Mouse (Mus musculus) splenic B cell, adult 2 months (primary cell): ENCODE measurements around the gene Dapk2.
"Not testable (repeated sequence)": the region's sequence is repeated elsewhere in the genome, so short reads cannot be mapped to it uniquely, and the experiment has no call there.

Experiments
- DNase-seq: peaks from one replicate; pipeline ENCODE4 v3.0.0-alpha.2; 2011; ENCODE audit warnings: low read depth, low spot score
- H3K27me3 ChIP-seq: 2 replicates; pipeline ENCODE4 v1.6.1; 2012; ENCODE audit warnings: mild to moderate bottlenecking, low read length, moderate library complexity, mixed read lengths; ENCODE audit not compliant: control insufficient read depth, poor library complexity, insufficient read depth, severe bottlenecking
- H3K36me3 ChIP-seq: 2 replicates; pipeline ENCODE4 v1.6.1; 2012; ENCODE audit warnings: mild to moderate bottlenecking, low read length, moderate library complexity, mixed read lengths; ENCODE audit not compliant: control insufficient read depth, poor library complexity, insufficient read depth, severe bottlenecking

Gene Dapk2

GRCm38 (mm10) chr9:66275267-66275991, 117.4 kb downstream of the Dapk2 start:
- Histone ChIP-seq H3K27me3 (no peaks in the 10 kb centered on the region), H3K36me3 (no peaks in the 10 kb centered on the region)
- DNase-seq, result no peak

- H3K36me3 ChIP-seq, result no peaks in the 10 kb centered on the region
- DNase-seq, result no peak
These were observed 118.0 kb downstream of the Dapk2 start for GRCm38 (mm10) chr9:66276062-66276461.

GRCm38 (mm10) chr9:66276697-66277385, 118.8 kb downstream of the Dapk2 start:
- Histone ChIP-seq H3K27me3 (no peaks in the 10 kb centered on the region), H3K36me3 (no peaks in the 10 kb centered on the region)
- DNase-seq, result no peak

More at GRCm38 (mm10) chr9:66276062-66276461, 118.0 kb downstream of the Dapk2 start:
- H3K27me3 ChIP-seq, result no peaks in the 10 kb centered on the region

GRCm38 (mm10) chr9:66279647-66280046, 121.6 kb downstream of the Dapk2 start:
- no peak for DNase-seq
- H3K36me3 ChIP-seq, result no peaks in the 10 kb centered on the region
- H3K27me3 ChIP-seq, result no peaks in the 10 kb centered on the region

GRCm38 (mm10) chr9:66280496-66280895, 122.5 kb downstream of the Dapk2 start:
- DNase-seq, result peak; percentile 78
- Histone ChIP-seq H3K36me3 (no peaks in the 10 kb centered on the region), H3K27me3 (no peaks in the 10 kb centered on the region)

DNA sequence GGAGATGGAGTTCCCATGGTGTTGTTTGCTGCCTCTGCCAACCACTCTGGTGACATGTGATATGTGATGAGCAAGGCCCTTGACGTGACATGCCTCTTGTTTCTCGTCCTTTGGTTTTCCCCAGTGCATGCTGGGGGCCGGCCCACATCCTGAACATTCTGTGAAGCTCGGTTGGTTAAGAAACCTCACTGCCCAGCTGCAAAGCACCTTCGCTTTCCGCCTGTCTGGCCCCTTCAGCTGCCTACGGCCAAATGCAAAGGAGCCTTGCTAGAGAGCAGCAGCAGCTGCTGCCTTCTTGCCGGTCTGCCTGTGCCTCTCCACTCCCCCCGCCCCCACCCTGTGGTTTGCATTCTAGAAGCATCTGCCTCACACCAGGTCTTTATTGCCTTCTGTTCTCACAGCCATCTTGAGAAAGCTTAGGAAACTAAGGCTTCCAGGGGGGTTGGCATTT, 123.5 kb downstream of the Dapk2 start:
- peak; percentile 87 for DNase-seq
- Histone ChIP-seq H3K36me3 (no peaks in the 10 kb centered on the region), H3K27me3 (no peaks in the 10 kb centered on the region)

DNA sequence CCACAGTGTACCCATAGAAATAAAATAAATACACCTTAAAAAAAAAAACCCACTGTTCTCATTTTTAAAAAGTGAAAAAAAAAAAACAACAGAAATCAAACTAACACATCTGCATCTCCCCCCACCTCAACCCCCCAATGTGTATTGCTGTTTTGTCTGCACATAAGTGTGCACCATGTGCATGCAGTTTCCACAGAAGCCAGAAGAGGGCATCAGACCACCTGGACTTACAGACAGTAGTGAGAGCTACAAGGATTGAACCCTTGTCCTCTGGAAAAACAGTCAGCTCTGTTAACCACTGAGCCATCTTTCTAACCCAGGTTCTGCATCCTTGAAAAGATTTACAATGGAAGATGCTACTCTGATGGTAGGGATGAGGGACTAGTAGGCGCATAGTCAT, 124.6 kb downstream of the Dapk2 start:
- no peaks in the 10 kb centered on the region for H3K27me3 ChIP-seq
- DNase-seq, result peak; percentile 38
- no peaks in the 10 kb centered on the region for H3K36me3 ChIP-seq

- no peaks in the 10 kb centered on the region for H3K27me3 ChIP-seq
- H3K36me3 ChIP-seq, result no peaks in the 10 kb centered on the region
- peak; percentile 88 for DNase-seq
These were observed 125.7 kb downstream of the Dapk2 start for GRCm38 (mm10) chr9:66283565-66284203.

DNA sequence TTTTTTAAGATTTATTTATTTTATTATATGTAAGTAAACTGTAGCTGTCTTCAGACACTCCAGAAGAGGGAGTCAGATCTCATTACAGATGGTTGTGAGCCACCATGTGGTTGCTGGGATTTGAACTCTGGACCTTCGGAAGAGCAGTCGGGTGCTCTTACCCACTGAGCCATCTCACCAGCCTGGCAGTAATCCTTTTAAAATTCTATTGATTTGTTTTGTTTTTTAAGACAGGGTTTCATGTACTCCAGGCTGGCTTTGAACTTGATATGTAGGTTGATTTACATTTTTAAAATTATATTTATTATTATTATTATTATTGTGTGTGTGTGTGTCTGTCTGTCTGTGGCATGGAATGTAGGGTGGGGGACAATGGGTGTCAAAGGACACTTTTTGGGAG, 127.2 kb downstream of the Dapk2 start:
- H3K36me3 ChIP-seq, H3K27me3 ChIP-seq, DNase-seq: not testable (repeated sequence)

DNA sequence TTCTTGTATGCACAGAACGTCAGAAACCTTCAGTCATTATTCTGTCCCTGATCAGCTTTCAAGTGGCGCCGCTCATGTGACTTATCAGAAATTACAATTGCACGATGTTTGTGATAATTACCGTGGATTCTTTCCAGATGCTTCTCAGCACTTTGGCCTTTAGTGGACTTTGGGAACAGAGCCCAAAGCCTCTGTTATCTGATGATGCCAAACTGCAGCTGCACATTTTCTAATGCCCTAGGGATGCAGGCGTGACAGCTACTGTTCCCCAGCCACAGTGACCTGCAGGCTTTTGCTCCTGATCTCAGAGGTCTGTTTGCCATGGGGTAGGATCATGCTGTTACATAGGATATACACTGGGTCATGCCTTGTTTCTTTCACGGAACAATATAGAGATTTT, 127.9 kb downstream of the Dapk2 start:
- H3K27me3 ChIP-seq, result no peaks in the 10 kb centered on the region
- no peaks in the 10 kb centered on the region for H3K36me3 ChIP-seq
- no peak for DNase-seq

DNA sequence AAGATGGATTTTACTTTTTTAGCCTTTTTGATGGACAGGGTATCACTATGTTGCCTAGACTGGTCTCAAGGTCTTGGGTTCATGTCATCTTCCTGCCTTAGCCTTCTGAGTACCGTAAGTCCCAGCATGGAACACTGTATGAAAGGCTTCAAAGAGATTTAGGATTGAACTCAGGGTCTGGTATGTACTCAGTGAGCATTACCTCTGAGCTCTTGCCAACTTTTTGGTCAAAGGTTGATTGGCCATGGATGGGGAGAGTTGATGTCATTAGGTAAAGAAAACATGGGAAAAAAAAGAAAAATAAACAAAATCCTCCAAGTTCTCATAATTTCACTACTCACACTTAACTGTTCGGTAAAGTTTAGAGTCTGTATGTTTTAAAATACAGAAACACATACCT, 132.7 kb downstream of the Dapk2 start:
- no peak for DNase-seq
- Histone ChIP-seq H3K27me3 (no peaks in the 10 kb centered on the region), H3K36me3 (no peaks in the 10 kb centered on the region)

DNA sequence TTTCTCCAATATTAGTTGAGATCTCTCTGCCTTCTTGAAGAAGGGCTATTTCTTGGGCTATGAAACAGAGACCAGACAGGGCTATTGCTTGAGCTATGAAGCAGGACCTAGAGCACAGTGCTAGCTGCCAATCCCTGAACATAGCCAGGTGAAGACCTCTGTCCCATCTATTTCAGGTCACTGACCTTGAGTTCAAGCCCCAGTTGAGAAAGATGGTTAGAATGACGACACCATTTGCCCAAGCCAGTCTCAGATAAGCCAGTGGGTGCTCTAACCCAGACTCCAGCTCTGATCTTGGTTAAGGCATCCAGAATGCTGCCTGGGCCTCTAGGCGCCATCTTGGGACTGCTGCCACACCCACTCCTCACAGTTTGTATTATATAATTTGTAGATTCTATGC, 135.3 kb downstream of the Dapk2 start:
- Histone ChIP-seq H3K27me3 (no peaks in the 10 kb centered on the region), H3K36me3 (no peaks in the 10 kb centered on the region)
- no peak for DNase-seq

- Histone ChIP-seq H3K27me3 (no peaks in the 10 kb centered on the region), H3K36me3 (no peaks in the 10 kb centered on the region)
- no peak for DNase-seq
These were observed 136.2 kb downstream of the Dapk2 start for GRCm38 (mm10) chr9:66294227-66294626.

DNA sequence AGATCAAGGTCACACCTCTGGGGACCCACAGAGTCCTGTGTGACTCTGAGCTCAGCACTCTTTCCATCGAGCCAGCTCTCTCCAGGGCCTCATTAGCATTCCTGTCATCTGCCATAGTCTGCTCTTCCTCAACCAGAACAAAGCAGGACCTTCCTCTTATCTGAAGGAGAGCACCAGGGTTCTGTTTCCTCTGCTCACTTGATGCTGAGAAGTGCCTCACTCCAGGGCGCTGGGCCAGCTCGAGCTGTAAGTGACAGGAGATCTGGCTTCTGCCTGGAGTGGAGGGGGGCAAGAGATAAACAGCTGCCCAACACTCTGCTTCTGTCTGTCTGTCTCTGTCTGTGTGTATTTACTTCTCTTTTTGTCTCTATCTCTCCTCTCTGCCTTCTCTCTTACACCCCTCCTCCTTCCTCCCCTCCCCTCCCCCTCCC, 137.0 kb downstream of the Dapk2 start:
- Histone ChIP-seq H3K27me3 (no peaks in the 10 kb centered on the region), H3K36me3 (no peaks in the 10 kb centered on the region)
- peak; percentile 18 for DNase-seq

- no peak for DNase-seq
These were observed 137.6 kb downstream of the Dapk2 start for GRCm38 (mm10) chr9:66295577-66296120.

More at GRCm38 (mm10) chr9:66295577-66296120, 137.6 kb downstream of the Dapk2 start:
- Histone ChIP-seq H3K36me3 (no peaks in the 10 kb centered on the region), H3K27me3 (no peaks in the 10 kb centered on the region)
